Mouse (Mus musculus) G1E (cell line): ENCODE data around the gene Vsx1. TPM values are rescaled to one million over a fixed set of nuclear protein-coding genes. Genes with fewer than 3 reads are reported as not detected.

ENCODE experiments used
- ATAC-seq: 2 replicates; pipeline ENCODE4 v1.8.0; 2016; ENCODE audit warnings: mild to moderate bottlenecking; ENCODE audit not compliant: insufficient number of reproducible peaks, poor library complexity, low FRiP score, severe bottlenecking; ENCODE audit errors: extremely low read depth
- DNase-seq: peaks from one replicate; pipeline ENCODE4 v3.0.0; 2012; ENCODE audit warnings: low spot score
- H3K27me3 ChIP-seq: 2 replicates; pipeline ENCODE4 v1.6.1; 2012; ENCODE audit warnings: mild to moderate bottlenecking, low read length, inconsistent platforms; ENCODE audit not compliant: insufficient read depth
- H3K36me3 ChIP-seq: replicated peaks from 2 replicates; pipeline ENCODE3; 2012; ENCODE audit warnings: mild to moderate bottlenecking, inconsistent platforms
- H3K4me1 ChIP-seq: 2 replicates; pipeline ENCODE4 v1.6.1; 2012; ENCODE audit warnings: low read depth, low read length, inconsistent platforms, mixed read lengths; ENCODE audit not compliant: insufficient read depth
- H3K4me3 ChIP-seq: 2 replicates; pipeline ENCODE4 v1.5.1; 2012; ENCODE audit warnings: low read depth, mild to moderate bottlenecking, inconsistent platforms, low read length, moderate library complexity, mixed read lengths
- H3K9me3 ChIP-seq: replicated peaks from 2 replicates; pipeline ENCODE4 v1.6.1; 2012; ENCODE audit warnings: inconsistent platforms
- CTCF ChIP-seq: IDR thresholded peaks from 2 replicates; pipeline ENCODE4 v1.5.1; 2012; ENCODE audit warnings: low read depth, low read length, inconsistent platforms, mixed read lengths
- GATA1 ChIP-seq: IDR thresholded peaks from 2 replicates; pipeline ENCODE4 v1.6.1; 2012; ENCODE audit warnings: borderline replicate concordance, low read length, inconsistent platforms, mixed read lengths
- GATA2 ChIP-seq: IDR thresholded peaks from 2 replicates; pipeline ENCODE4 v1.6.1; 2012; ENCODE audit warnings: low read depth, low read length, inconsistent platforms, borderline replicate concordance
- POLR2AphosphoS5 ChIP-seq: IDR thresholded peaks from 2 replicates; pipeline ENCODE4 v1.6.1; 2012; ENCODE audit warnings: low read depth, low read length, inconsistent platforms; ENCODE audit not compliant: insufficient replicate concordance
- TAL1 ChIP-seq: conservative IDR thresholded peaks from 2 replicates; pipeline ENCODE4 v1.6.1; 2012; ENCODE audit warnings: low read depth, low read length, inconsistent platforms, mixed read lengths
- polyA plus RNA-seq: library from polyadenylated mRNA; stranded (reverse); fragments of >175 nt; gene quantifications from 2 replicates; pipeline ENCODE4 v1.2.3, GENCODE M21; 2012
- total RNA-seq, 2 experiments: library from RNA; stranded (forward) in 1 of 2; stranded (reverse) in 1 of 2; fragments of 200-1000 nt in 1 of 2; fragments of >200 nt in 1 of 2; fragmentation: Nextera tagmentation in 1 of 2; gene quantifications; 2 replicates each; pipeline ENCODE4 v1.2.3; 2014 to 2017

The Vsx1 gene
- total and polyA plus RNA-seq, 3 experiments, result 0.05 TPM; not detected in 2

DNA sequence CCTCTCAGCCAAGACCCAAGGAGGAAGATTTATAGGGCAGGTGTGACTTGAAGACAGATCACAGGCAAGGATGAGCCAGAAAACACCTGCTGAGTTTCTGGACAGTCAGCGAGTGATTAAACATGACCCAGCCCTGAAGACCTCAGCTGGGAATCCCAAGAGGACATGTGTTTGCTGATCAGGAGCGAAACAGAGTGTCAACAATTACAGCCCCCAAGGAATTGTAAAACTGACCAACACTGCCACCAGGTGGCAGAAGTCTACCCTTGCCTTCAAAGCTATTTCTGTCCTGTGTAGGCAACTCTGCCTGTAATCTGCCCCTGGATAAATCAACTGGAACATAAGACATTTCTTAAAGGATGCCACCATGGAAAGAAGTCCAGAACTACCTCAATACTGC lies 14.3 kb downstream of the Vsx1 start:
- peak; percentile 74 for ATAC-seq
- peak; percentile 53; the same call in 1 of the 2 replicates for TF ChIP-seq CTCF
- no peak for TF ChIP-seq GATA2
- DNase-seq, result peak; percentile 26

DNA sequence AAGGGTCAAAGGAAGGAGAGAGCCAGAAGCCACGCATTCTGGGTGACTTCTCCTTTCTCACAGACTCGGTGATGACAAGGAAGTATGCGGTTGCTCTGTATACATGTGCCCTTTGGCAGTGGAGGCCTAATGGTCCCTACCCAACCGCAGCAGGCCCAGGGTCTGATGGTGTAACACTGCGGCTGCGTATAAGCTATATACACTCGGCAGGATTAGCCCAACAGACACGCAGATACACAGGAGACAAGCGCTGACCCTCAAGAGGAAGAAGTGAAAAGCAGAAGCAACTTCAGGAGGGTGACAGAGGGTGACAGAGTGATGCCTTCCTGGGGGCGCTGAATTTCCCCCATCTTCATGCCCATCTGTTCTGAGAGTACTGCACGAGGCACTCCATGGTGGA lies 15.2 kb downstream of the Vsx1 start:
- Histone ChIP-seq H3K4me3 (no peak overlapping the region), H3K4me1 (peaks cover 49% of the 10 kb centered on the region), H3K27me3 (0 out of 2 replicates have a peak, but pooled peaks cover 2% of the 10 kb centered on the region), H3K9me3 (no peaks in the 10 kb centered on the region), H3K36me3 (no peaks in the 10 kb centered on the region)
- TF ChIP-seq GATA2 (no peak), GATA1 (no peak), CTCF (no peak), POLR2AphosphoS5 (no peak), TAL1 (no peak)
- no peak; the same call in 1 of the 2 replicates for ATAC-seq
- DNase-seq, result no peak

More for the DNA sequence above, 14.3 kb downstream of the Vsx1 start:
- no peak overlapping the region for H3K4me3 ChIP-seq
- H3K4me1 ChIP-seq, result peaks cover 43% of the 10 kb centered on the region
- H3K9me3 ChIP-seq, result no peaks in the 10 kb centered on the region
- no peaks in the 10 kb centered on the region for H3K36me3 ChIP-seq
- 0 out of 2 replicates have a peak, but pooled peaks cover 2% of the 10 kb centered on the region for H3K27me3 ChIP-seq

GRCm38 (mm10) chr2:150671609-150672290 lies 17.4 kb downstream of the Vsx1 start:
- H3K27me3 ChIP-seq, result no peaks in the 10 kb centered on the region
- peaks cover 58% of the 10 kb centered on the region for H3K4me1 ChIP-seq
- DNase-seq, result no peak
- no peak for ATAC-seq
- no peak for TF ChIP-seq TAL1
- no peaks in the 10 kb centered on the region for H3K9me3 ChIP-seq
- no peak overlapping the region for H3K4me3 ChIP-seq
- no peaks in the 10 kb centered on the region for H3K36me3 ChIP-seq

DNA sequence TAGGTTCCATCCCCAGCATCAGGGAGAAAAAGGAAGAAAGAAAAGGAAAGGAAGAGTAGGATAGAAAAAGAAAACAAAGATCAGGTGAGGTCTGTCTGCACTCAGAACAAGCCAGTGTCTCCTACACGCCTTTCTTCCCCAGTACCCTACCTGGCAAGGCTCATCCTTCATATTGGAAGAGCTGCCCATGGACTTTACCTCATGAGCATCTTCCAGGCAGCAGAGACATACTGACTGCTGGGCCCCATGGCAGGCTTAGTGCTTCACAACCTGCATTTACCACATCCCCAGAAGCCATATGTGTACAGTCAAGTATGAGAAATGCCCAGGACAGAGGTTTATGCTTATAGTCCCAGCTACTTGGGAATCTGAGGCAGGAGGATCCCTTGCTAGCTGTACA lies 18.2 kb downstream of the Vsx1 start:
- TF ChIP-seq TAL1 (no peak), GATA1 (no peak), GATA2 (no peak), CTCF (no peak), POLR2AphosphoS5 (no peak)
- DNase-seq, result no peak
- H3K36me3 ChIP-seq, result no peaks in the 10 kb centered on the region
- ATAC-seq, result no peak
- H3K4me1 ChIP-seq, result peaks cover 62% of the 10 kb centered on the region
- H3K4me3 ChIP-seq, result no peak overlapping the region
- H3K9me3 ChIP-seq, result no peaks in the 10 kb centered on the region
- no peaks in the 10 kb centered on the region for H3K27me3 ChIP-seq

- no peak for DNase-seq
- peaks cover 66% of the 10 kb centered on the region for H3K4me1 ChIP-seq
- H3K27me3 ChIP-seq, result no peaks in the 10 kb centered on the region
- no peaks in the 10 kb centered on the region for H3K9me3 ChIP-seq
- H3K4me3 ChIP-seq, result peak overlapping the region; percentile 31; the same call in 1 of the 2 replicates
- peaks cover 3% of the 10 kb centered on the region for H3K36me3 ChIP-seq
- ATAC-seq, result no peak
- TF ChIP-seq TAL1 (peak; percentile 3; the same call in 1 of the 2 replicates), CTCF (no peak)
Measured at GRCm38 (mm10) chr2:150669454-150670045, 19.6 kb downstream of the Vsx1 start.

DNA sequence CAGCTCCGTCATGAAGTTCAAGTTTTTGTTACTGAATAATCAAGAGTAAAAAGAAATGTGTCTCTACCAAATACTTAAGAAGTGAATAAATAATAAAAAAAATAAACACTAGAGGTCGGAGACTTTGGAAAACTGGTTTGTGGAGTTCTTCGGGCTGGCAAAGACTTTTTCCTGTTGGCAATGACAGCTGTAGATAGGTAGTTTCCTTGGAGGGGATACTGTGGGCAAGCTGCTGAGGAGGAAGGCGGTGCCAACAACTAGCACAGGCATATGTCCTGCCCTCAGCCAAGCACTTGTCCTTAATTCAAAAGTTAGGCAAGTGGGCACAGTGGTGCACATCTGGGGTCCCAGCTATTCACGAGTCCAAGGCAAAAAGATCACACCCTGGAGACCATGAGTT lies 20.2 kb downstream of the Vsx1 start:
- peaks cover 66% of the 10 kb centered on the region for H3K4me1 ChIP-seq
- H3K36me3 ChIP-seq, result peaks cover 5% of the 10 kb centered on the region
- ATAC-seq (no peak), DNase-seq (no peak)
- H3K4me3 ChIP-seq, result peak overlapping the region; percentile 97; the same call in 1 of the 2 replicates
- H3K27me3 ChIP-seq, result no peaks in the 10 kb centered on the region
- TF ChIP-seq GATA1 (no peak), TAL1 (no peak), CTCF (no peak), POLR2AphosphoS5 (no peak), GATA2 (no peak)
- H3K9me3 ChIP-seq, result no peaks in the 10 kb centered on the region
